ENCODE assay signal across 24 mouse cellular contexts in the genomic region with DNA sequence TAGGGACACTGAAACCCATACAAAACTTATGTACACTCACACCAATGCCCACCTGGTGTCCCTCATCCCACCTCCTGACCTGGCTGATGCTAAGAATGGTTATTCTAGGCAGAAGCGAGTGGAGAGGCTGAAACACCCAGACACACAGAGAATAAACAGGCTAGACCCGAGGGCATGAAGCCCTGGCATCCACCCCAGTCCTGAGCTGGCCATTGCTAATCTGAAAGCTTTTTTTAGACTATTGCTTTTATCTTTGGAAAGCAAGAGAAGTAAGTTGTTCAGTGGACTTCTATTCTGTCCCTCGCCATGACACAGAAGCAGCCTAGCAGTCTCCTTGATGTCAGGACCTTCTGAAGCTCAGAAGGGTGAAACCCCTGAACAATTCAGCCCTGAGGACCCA. TPM values are rescaled to one million over a fixed set of nuclear protein-coding genes. Genes with fewer than 3 reads are reported as not detected.
DNase-seq lines count a peak whose midpoint lies in the region; ATAC-seq and TF ChIP-seq lines count a peak whose summit lies in the region.
"Had no signal": no experiment of that assay in that cellular context is flagged by ENCODE, and none has a peak within 500 bp of the region (broad histone marks: within the 10 kb centered on the region; RNA-seq: fewer than 3 reads in every experiment).

No protein-coding gene starts in this region.

- no peaks in the 10 kb centered on the region for H3K27me3 ChIP-seq in heart, embryonic 15.5 days
- no peaks in the 10 kb centered on the region for H3K27me3 ChIP-seq in forebrain, postnatal 0 days (ENCODE audit: insufficient read depth, low read length)
- H3K27me3 ChIP-seq: embryonic facial prominence, embryonic 12.5 days; hindbrain, embryonic 12.5 days; kidney, embryonic 15.5 days had no signal

- H3K27ac ChIP-seq in heart, embryonic 15.5 days = peak overlapping the region; percentile 79
- H3K27ac ChIP-seq in forebrain, postnatal 0 days (ENCODE audit: low read depth, low read length) = no peak overlapping the region
- H3K27ac ChIP-seq: embryonic facial prominence, embryonic 12.5 days; hindbrain, embryonic 12.5 days; kidney, embryonic 15.5 days; left cerebral cortex, adult 2 months; liver, embryonic 13.5 days; stomach, postnatal 0 days had no signal

- no peaks in the 10 kb centered on the region for H3K9me3 ChIP-seq in heart, embryonic 15.5 days (replicated peaks)
- H3K9me3 ChIP-seq in forebrain, postnatal 0 days (ENCODE audit: low read length) = no peaks in the 10 kb centered on the region
- H3K9me3 ChIP-seq: embryonic facial prominence, embryonic 12.5 days; hindbrain, embryonic 12.5 days; kidney, embryonic 15.5 days; liver, embryonic 13.5 days had no signal

- peaks cover 12% of the 10 kb centered on the region for H3K4me1 ChIP-seq in heart, embryonic 15.5 days (replicated peaks)
- no peaks in the 10 kb centered on the region for H3K4me1 ChIP-seq in forebrain, postnatal 0 days (ENCODE audit: insufficient read depth)
- H3K4me1 ChIP-seq: embryonic facial prominence, embryonic 12.5 days; kidney, embryonic 15.5 days; liver, embryonic 13.5 days had no signal

- no peak overlapping the region for H3K9ac ChIP-seq in heart, embryonic 15.5 days
- no peak overlapping the region for H3K9ac ChIP-seq in forebrain, postnatal 0 days
- H3K9ac ChIP-seq: embryonic facial prominence, embryonic 12.5 days; hindbrain, embryonic 12.5 days; kidney, embryonic 15.5 days; liver, embryonic 13.5 days; lung, embryonic 14.5 days had no signal

- peak; percentile 9 to 27 for DNase-seq in adrenal gland, postnatal 36 days
- DNase-seq in adrenal gland, postnatal 14 days = no peak
- DNase-seq in ovary, adult 18-20 months (ENCODE audit: low spot score) = peak; percentile 13
- no peak for DNase-seq in ovary, postnatal 14 days (ENCODE audit: low spot score)
- peak; percentile 62 for DNase-seq in heart, postnatal 4 days
- DNase-seq in embryo, embryonic 10 days (ENCODE audit: low spot score) = no peak
- DNase-seq in forebrain, postnatal 0 days = no peak
- DNase-seq: cerebellum, adult 11-12 months; cerebellum, postnatal 10 days; kidney, adult 11 months; kidney, postnatal 36 days; liver, embryonic 13.5 days; lung, embryonic 14.5 days; lung, postnatal 36 days; right cerebral cortex, postnatal 14 days; thymus, adult 2 months had no signal

- no peak for TF ChIP-seq CTCF in forebrain, postnatal 0 days (IDR thresholded peaks at IDR 0.05; ENCODE audit: low read depth)

- ATAC-seq in heart, embryonic 15.5 days (replicated peaks; ENCODE audit: insufficient number of reproducible peaks, insufficient read depth, low FRiP score, low read depth) = peak; percentile 83
- no peak for ATAC-seq in forebrain, postnatal 0 days
- ATAC-seq: CD4-positive, CD25-positive, alpha-beta regulatory T cell, adult 4 months; midbrain, embryonic 16.5 days had no signal

- WGBS in heart, embryonic 15.5 days = 30% methylated on average over 3 of the region's 3 CpGs
- 63% methylated on average over 3 of the region's 3 CpGs for WGBS in forebrain, postnatal 0 days

- 0 out of 2 replicates have a peak overlapping the region, but pooled peaks have one; percentile 12 for H3K4me2 ChIP-seq in heart, embryonic 15.5 days
- H3K4me2 ChIP-seq in forebrain, postnatal 0 days (ENCODE audit: low read depth) = no peak overlapping the region
- H3K4me2 ChIP-seq: embryonic facial prominence, embryonic 12.5 days; hindbrain, embryonic 12.5 days; kidney, embryonic 15.5 days; liver, embryonic 13.5 days; lung, embryonic 14.5 days had no signal

- no peaks in the 10 kb centered on the region for H3K36me3 ChIP-seq in heart, embryonic 15.5 days
- H3K36me3 ChIP-seq in forebrain, postnatal 0 days (ENCODE audit: insufficient read depth) = no peaks in the 10 kb centered on the region
- H3K36me3 ChIP-seq: embryonic facial prominence, embryonic 12.5 days; hindbrain, embryonic 12.5 days; kidney, embryonic 15.5 days; liver, embryonic 13.5 days had no signal

- no peak overlapping the region for H3K4me3 ChIP-seq in heart, embryonic 15.5 days
- H3K4me3 ChIP-seq in forebrain, postnatal 0 days (ENCODE audit: low read depth, low read length) = no peak overlapping the region
- H3K4me3 ChIP-seq: embryonic facial prominence, embryonic 12.5 days; hindbrain, embryonic 12.5 days; kidney, embryonic 15.5 days; left cerebral cortex, adult 2 months; liver, embryonic 13.5 days had no signal

RNA-seq across cellular contexts. Expression of a gene that starts 33.8 kb away (rescaled TPM):
- total RNA-seq in adrenal gland, postnatal 36 days (2021) = 10 to 100 TPM; 41.8 to 57.6 TPM
- total RNA-seq in adrenal gland, postnatal 14 days (2021) = 37.6 and 37.9 TPM in 2 replicates
- polyA plus RNA-seq in heart, embryonic 15.5 days (2015; fragmentation: Nextera tagmentation; extraction: Ambion mirVana) = 14.0 and 20.5 TPM in 2 replicates
- 10 to 100 TPM; 25.0 to 28.8 TPM for total RNA-seq in heart, postnatal 4 days (2021)
- 14.0 and 19.4 TPM in 2 replicates for total RNA-seq in forebrain, postnatal 0 days (2014; rRNA removed)
- 15.0 and 20.7 TPM in 2 replicates for polyA plus RNA-seq in forebrain, postnatal 0 days (2015; fragmentation: Nextera tagmentation; extraction: Ambion mirVana)

RNA-seq across cellular contexts. Expression of a gene that starts 34.2 kb away (rescaled TPM):
- total RNA-seq in adrenal gland, postnatal 36 days (2021) = 10 to 100 TPM; 47.4 to 56.1 TPM
- total RNA-seq in adrenal gland, postnatal 14 days (2021) = 50.4 and 63.7 TPM in 2 replicates
- 133 and 168 TPM in 2 replicates for polyA plus RNA-seq in heart, embryonic 15.5 days (2015; fragmentation: Nextera tagmentation; extraction: Ambion mirVana)
- total RNA-seq in heart, postnatal 4 days (2021) = 10 to 100 TPM; 78.2 to 86.6 TPM
- 85.6 and 106 TPM in 2 replicates for total RNA-seq in forebrain, postnatal 0 days (2014; rRNA removed)
- polyA plus RNA-seq in forebrain, postnatal 0 days (2015; fragmentation: Nextera tagmentation; extraction: Ambion mirVana) = 285 and 329 TPM in 2 replicates

Comparison
In these comparisons a context has a peak if more than half of its experiments do, and no peak if none do; other contexts are left out.
1. DNase-seq: peak in adrenal gland, postnatal 36 days (2 of 2), ovary, adult 18-20 months (single experiment) and heart, postnatal 4 days (single experiment); none in adrenal gland, postnatal 14 days (single experiment), ovary, postnatal 14 days (single experiment), embryo, embryonic 10 days (single experiment) and forebrain, postnatal 0 days (single experiment).